Mouse (Mus musculus): ENCODE results near the gene Zfp869. TPM values are rescaled to one million over a fixed set of nuclear protein-coding genes. Genes with fewer than 3 reads are reported as not detected.
"Not testable (repeated sequence)": the region's sequence is repeated elsewhere in the genome, so short reads cannot be mapped to it uniquely, and the experiment has no call there.

The Zfp869 gene
- total RNA-seq, 2 experiments from 2014 or later = 19.9 to 22.6 TPM

DNA sequence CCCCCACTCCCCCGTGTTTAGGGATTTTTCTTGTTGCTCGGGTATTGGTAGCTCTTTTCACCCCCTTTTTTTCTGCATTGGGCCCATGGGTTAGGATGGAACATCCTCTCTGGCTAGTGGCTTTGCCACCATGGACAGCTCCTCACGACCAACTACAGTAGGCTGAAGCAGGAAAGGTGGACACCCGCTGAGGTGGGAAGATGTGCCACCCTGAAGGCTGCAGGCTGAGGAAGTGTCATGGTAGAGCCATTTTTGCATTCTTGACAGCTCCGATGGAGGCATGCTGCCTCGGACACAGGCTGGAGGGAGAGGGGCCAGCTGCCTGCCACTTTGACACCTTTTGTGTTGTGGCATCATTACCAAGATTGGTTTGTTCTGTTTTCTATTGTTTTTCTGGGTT lies 8.7 kb downstream of the Zfp869 start:
- intact Hi-C loops (cut with DNase I) = loop anchor here (1.0 kb wide), 1 partner anchor 12 kb away; no protein-coding TSS in a partner anchor
- DNase-seq (ENCODE audit: extremely low spot score in 1 of 2, low spot score in 2 of 2) = no peak
- Histone ChIP-seq H3K4me3 (no peak overlapping the region), H3K27ac (no peak overlapping the region)
- TF ChIP-seq CTCF (IDR thresholded peaks at IDR 0.05) = no peak

DNA sequence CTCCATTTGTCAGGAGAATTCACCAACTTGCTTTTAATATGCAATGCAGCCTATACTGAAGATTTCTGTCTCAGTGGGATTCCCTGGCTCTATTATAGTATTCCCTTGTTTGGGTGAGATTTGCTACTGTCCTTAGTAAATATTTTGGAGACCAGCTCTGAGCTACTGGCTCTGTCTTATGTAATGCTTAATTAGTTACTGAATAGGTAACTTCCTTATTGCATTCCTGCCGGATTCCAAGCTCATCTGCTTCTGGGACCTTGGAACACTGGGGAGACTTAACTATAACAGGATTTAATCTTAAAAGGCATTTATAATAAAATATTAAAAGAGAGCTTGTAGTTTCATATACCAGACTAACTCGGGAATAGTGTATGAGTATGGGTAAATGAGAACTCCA lies 45.5 kb downstream of the Zfp869 start:
- intact Hi-C loops (cut with DNase I); H3K27ac ChIP-seq; DNase-seq (ENCODE audit: extremely low spot score in 1 of 2, low spot score in 2 of 2); H3K4me3 ChIP-seq: not testable (repeated sequence)

DNA sequence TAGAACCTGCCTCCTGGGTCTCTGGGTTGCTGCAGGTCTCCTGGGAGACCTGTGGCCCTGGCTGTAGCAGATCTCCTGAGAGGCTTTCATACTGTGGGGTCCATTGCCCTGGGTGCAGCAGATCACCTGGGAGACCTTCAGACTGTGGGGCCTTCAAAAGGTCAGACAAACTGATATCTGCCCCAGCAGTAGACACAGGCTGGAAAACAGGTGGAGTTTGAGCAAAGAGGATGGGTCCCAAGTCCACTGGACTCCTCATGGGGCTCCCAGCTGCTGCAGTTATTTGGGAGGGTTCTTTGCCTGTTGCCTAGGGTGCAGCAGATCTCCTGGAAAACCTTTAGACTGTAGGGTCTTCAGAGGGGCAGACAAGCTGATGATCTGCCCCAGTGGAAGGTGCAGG lies 49.2 kb downstream of the Zfp869 start:
- Histone ChIP-seq H3K4me3 (no peak overlapping the region), H3K27ac (no peak overlapping the region)
- TF ChIP-seq CTCF (IDR thresholded peaks at IDR 0.05) = no peak
- intact Hi-C loops (cut with DNase I) = no loop called here
- DNase-seq (ENCODE audit: extremely low spot score in 1 of 2, low spot score in 2 of 2) = no peak

Other genes starting within 250 kb of the Zfp869 start
- not detected for gene Gm7697, start 187.7 kb downstream of the Zfp869 start, total RNA-seq (2021)
- gene Zfp868, start 85.2 kb downstream of the Zfp869 start, total RNA-seq (2021) = 10 to 100 TPM; 18.9 to 19.7 TPM
- 1 to 10 TPM; 3.5 to 4.6 TPM for gene Zfp964, start 56.2 kb downstream of the Zfp869 start, total RNA-seq (2021)
- gene Zfp963, start 39.2 kb upstream of the Zfp869 start, total RNA-seq (2021) = 1 to 10 TPM; 3.7 to 3.9 TPM
- gene Gm20422, start 64.2 kb upstream of the Zfp869 start, total RNA-seq (2021) = 1 to 10 TPM in 1 of 2 experiments, under 1 TPM in 1; 1.00 to 1.4 TPM
- 10 to 100 TPM; 37.2 to 38.5 TPM for gene Atp13a1, start 80.4 kb upstream of the Zfp869 start, total RNA-seq (2021)
- gene Zfp866, start 80.5 kb upstream of the Zfp869 start, total RNA-seq (2021) = 10 to 100 TPM; 28.7 to 28.8 TPM
- gene Gmip, start 98.0 kb upstream of the Zfp869 start, total RNA-seq (2021) = 10 to 100 TPM; 13.1 to 22.5 TPM
- under 1 TPM; 0.41 to 0.75 TPM for gene Lpar2, start 111.7 kb upstream of the Zfp869 start, total RNA-seq (2021)
- gene Pbx4, start 121.8 kb upstream of the Zfp869 start, total RNA-seq (2021) = 10 to 100 TPM; 18.5 to 20.7 TPM
- under 1 TPM; 0.63 to 0.91 TPM for gene Cilp2, start 177.0 kb upstream of the Zfp869 start, total RNA-seq (2021)
- under 1 TPM in 1 of 2 experiments, not detected in 1; 0.25 TPM for gene Tssk6, start 191.5 kb upstream of the Zfp869 start, total RNA-seq (2021)
- 100 to 1,000 TPM; 145 to 146 TPM for gene Ndufa13, start 191.8 kb upstream of the Zfp869 start, total RNA-seq (2021)
- gene Yjefn3, start 192.0 kb upstream of the Zfp869 start, total RNA-seq (2021) = 10 to 100 TPM; 25.8 to 30.7 TPM

All from left cerebral cortex, adult 2 months (tissue).